Mouse (Mus musculus) heart, adult 10 weeks (tissue): Measurements from ENCODE around the gene 1700029F12Rik. TPM values are rescaled to one million over a fixed set of nuclear protein-coding genes. Genes with fewer than 3 reads are reported as not detected.

Experiments used
- polyA plus RNA-seq: library from polyadenylated mRNA; stranded (reverse); fragments of 350-450 nt; fragmentation: Illumina TruSeq; extraction: RNeasy Lipid Tissue Mini Kit (QIAGEN cat#74804); gene quantifications from one replicate; pipeline ENCODE4 v1.2.3, GENCODE M21; 2014; ENCODE audit warnings: low read depth, low replicate concordance

Gene 1700029F12Rik
- not detected for polyA plus RNA-seq

GRCm38 (mm10) chr13:97034262-97034661 is at the start of gene 1700029F12Rik:
1700029F12Rik (minus strand) TSS chr13:97034362.

GRCm38 (mm10) chr13:97066649-97067550 is 32.7 kb upstream of the 1700029F12Rik start, which contains the start of gene Fam169a:
Fam169a (plus strand) TSS chr13:97067286.

Other genes starting within 250 kb of the 1700029F12Rik start
- 0.13 TPM for gene Gcnt4, start 109.7 kb downstream of the 1700029F12Rik start, polyA plus RNA-seq
- gene Fam169a, start 32.9 kb upstream of the 1700029F12Rik start, polyA plus RNA-seq = 0.50 TPM
- 1.2 TPM for gene Gm6169, start 64.9 kb upstream of the 1700029F12Rik start, polyA plus RNA-seq
- 50.3 TPM for gene Gfm2, start 103.6 kb upstream of the 1700029F12Rik start, polyA plus RNA-seq
- gene Nsa2, start 103.6 kb upstream of the 1700029F12Rik start, polyA plus RNA-seq = 68.3 TPM
- gene Hexb, start 164.0 kb upstream of the 1700029F12Rik start, polyA plus RNA-seq = 27.5 TPM
- 7.2 TPM for gene Enc1, start 206.7 kb upstream of the 1700029F12Rik start, polyA plus RNA-seq